Mouse (Mus musculus) left cerebral cortex, postnatal 14 days (tissue): ENCODE measurements around the gene P2ry14. TPM values are rescaled to one million over a fixed set of nuclear protein-coding genes. Genes with fewer than 3 reads are reported as not detected.
"Not testable (repeated sequence)": the region's sequence is repeated elsewhere in the genome, so short reads cannot be mapped to it uniquely, and the experiment has no call there.

Experiments
- DNase-seq, 2 experiments: peaks; one replicate each; pipeline ENCODE4 v3.0.0; 2021 to 2022; ENCODE audit warnings: low spot score in 2 of 2, mixed read lengths in 1 of 2
- intact Hi-C: fragments of 180-260 bp; cut with DNase I; formaldehyde crosslinking; loops from one replicate; pipeline ENCODE4 v1.15.1; 2025
- total RNA-seq, 2 experiments: library from RNA; stranded (reverse); gene quantifications; 2 replicates each; pipeline ENCODE4 v1.2.3; 2021

Gene P2ry14
- total RNA-seq, 2 experiments from 2014 or later, result 1.9 to 2.7 TPM

DNA sequence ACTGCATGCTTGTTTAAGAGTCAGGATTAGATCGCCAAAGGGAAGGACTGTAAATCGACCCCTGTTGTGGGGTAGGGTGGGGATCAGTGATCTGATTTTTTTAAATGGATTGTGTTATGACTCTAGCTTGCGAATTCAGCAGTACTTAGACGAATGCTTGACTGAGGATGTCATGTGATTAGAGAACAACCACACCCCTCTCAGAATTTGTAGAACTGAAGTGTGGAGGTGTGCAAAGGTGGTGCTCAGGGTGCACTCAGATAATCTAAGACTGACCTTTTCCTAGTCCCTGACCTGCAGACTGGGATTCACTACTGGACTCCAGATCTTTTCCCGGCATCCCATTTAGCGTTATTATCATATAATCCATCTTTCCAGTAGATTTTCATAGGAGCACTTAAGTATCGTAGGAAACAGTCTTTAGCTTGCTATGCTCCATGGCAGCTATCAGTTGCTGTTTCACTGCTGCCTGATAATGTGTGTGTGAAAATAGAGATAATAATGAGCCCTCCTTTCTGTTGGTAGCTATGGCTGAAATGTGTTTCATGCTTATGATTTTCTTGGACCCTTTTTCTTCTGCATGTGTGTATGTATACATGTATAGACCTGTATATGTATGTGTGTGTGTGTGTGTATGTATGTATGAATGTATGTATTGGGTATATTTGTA, 31.5 kb downstream of the P2ry14 start:
- intact Hi-C loops, result loop anchor here (5.0 to 10.0 kb wide), 2 partner anchors 50 to 633 kb away; no protein-coding TSS in a partner anchor

DNA sequence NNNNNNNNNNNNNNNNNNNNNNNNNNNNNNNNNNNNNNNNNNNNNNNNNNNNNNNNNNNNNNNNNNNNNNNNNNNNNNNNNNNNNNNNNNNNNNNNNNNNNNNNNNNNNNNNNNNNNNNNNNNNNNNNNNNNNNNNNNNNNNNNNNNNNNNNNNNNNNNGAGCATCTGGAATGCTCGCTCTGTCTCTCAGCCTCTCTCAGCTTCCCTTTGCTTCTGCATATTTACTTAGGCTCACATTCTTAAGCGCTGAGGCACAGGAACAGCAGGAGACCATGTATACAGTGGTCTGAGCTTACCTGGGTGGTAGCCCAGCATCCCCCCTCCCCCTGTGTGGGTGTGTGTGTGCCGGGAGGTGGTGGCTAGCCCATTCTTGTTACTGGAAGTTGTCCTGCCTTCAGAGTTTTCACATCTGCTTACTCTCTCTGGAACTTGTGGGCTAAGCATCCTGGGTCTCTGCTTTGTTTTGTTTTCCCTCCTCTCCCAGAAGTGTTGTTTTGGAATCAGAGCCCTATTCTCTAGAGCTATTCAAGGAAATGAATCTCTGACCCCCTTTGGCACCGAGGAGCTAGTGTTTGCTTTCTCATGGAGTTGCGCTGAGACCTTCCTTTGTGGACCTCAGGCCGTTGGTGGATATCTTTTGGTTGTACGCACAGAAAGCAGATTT, 32.2 kb downstream of the P2ry14 start:
- intact Hi-C loops, result loop anchor here (5.0 to 10.0 kb wide), 2 partner anchors 51 to 634 kb away; no protein-coding TSS in a partner anchor
- peak; percentile 22 to 23 for DNase-seq

More for the DNA sequence above, 31.5 kb downstream of the P2ry14 start:
- no peak for DNase-seq

GRCm38 (mm10) chr3:59113973-59114517, 39.4 kb downstream of the P2ry14 start:
- DNase-seq, result no peak
- intact Hi-C loops, result no loop called here

DNA sequence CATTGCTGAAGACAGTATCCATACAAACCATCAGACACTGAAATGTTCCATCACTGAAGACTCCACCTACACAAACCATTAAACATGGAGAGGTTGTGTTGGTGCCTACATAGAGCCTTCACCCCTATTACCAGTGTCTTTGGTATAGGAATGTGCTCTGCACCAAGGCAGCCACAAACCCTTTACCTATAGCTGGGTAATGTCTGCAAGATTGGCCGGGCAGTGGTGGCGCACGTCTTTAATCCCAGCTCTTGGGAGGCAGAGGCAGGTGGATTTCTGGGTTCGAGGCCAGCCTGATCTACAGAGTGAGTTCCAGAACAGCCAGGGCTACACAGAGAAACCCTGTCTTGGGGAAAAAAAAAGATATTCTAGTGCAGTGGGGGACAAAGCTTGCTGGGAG, 40.1 kb downstream of the P2ry14 start:
- intact Hi-C loops, DNase-seq: not testable (repeated sequence)

DNA sequence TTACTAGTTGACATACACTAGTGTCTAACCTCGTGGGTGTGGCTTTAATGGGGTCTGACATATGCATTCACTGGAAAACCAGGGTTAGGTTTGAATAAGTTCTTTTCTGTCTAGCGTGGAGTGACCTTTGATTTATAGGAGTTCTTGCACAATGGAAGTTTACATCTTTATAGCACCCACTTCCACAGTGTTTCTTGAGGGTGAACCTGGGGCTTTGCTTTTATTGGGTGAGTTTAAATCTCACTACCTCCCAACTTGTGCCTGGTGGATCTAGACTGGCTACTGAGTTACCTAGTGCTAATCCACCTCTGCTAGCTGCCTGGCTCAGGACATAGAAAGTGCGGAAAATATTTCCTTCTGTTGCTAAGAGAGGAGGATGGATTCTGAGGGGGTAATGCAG, 41.5 kb downstream of the P2ry14 start:
- no peak for DNase-seq
- intact Hi-C loops, result no loop called here

GRCm38 (mm10) chr3:59109834-59110233, 43.6 kb downstream of the P2ry14 start:
- DNase-seq, intact Hi-C loops: not testable (repeated sequence)

DNA sequence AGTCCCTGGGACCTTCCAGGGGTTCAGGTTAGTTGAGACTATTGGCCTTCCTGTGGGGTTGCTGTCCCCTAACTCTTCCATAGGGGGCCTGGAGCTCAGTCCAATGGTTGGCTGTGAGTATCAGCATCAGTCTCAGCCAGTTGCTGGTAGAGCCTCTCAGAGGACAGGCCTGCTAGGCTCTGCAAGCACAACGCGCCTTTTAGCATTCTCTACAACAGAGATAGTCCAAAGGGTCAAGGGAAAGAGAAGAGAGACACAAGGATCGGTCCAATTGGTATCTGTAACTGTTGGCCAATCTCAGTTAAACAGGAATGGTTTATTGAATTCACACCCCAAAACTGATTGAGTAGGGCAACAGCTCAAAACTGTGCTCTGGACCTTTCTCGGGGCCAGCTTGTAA, 46.0 kb downstream of the P2ry14 start:
- no peak for DNase-seq
- intact Hi-C loops, result no loop called here

DNA sequence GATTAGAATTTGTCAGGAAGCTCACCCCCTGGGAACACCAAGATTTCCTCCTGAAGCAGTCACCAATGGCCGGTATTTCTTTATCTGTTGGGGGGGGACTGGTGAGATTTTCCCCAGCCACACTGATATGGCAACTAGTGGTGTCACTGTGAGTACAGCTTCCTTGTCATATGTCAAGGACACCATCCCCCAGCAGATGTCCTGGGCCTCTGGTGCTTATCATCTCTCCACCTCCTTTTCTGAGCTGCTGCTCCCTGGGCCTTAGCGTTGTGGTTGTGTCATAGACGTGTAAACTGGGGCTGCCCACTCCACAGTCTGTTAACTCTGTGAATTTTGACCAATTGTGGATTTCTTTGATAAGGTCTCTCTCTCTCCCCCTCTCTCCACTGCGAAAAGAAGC, 49.0 kb downstream of the P2ry14 start:
- intact Hi-C loops, result no loop called here
- DNase-seq, result no peak

- intact Hi-C loops, result no loop called here
Measured at GRCm38 (mm10) chr3:59102146-59102545, 51.3 kb downstream of the P2ry14 start.

DNA sequence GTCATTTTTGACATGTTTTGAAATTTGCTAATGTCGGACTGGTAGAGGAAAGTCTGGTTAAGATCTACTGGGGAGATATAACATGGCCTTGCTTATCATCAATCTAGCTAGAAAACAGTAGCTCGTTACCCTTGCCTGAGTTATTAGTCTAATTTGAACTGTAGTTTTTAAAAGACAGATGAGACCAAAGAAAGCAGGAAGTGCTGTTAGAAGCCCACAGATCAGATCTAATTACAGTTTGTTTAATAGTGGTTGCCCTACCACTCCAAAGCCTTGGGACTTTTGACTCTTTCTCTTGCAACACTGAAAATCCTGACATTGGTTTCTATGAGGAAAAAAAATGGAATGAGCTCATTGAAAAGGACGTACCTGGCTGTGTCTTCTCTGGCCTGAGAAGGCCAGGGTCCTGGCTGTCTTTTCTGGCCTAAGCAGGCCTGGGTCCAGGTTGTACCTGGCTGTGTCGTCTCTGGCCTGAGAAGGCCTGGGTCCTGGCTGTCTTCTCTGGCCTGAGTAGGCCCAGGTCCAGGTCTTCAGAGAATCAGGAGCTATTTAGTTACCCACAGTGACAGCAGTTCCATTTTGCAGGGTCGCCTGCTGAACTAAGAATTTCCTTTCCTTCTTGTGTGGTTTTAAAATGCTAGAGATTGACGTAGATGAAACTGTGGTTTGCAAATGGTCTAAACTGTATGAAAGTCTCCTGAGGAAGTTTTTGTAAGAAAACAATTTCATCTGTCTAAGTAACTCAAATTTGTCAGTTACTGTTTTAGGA, 52.0 kb downstream of the P2ry14 start, which contains the start of gene Gpr171:
Gene Gpr171 (minus strand): TSS at position 604 of the 769 bp plus-strand sequence.
- intact Hi-C loops, result no loop called here

More at GRCm38 (mm10) chr3:59102146-59102545, 51.3 kb downstream of the P2ry14 start:
- DNase-seq, result no peak

DNA sequence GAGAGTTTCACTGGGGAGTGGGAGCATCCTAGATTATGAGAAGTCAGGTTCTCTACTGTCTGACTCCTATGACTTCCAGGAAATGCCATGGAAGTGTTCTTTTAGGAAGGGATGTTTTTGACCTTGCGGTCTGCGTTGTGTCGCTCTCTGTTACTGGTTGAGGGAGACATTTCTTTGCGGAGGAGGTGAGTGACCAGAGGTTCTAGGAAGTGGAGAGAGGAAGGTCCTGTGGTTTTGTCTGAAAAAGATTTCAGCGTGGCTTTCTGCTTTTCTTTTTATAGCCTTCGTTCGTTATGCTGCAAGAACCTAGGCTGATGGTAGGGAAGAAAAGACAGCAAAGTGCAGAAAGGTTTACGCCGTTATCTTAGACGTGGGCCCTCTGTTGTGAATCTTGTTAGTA, 54.9 kb downstream of the P2ry14 start:
- intact Hi-C loops, result no loop called here
- DNase-seq, result no peak

More for the DNA sequence above, 52.0 kb downstream of the P2ry14 start, which contains the start of gene Gpr171:
- no peak for DNase-seq

- intact Hi-C loops, result no loop called here
- no peak for DNase-seq
Measured at GRCm38 (mm10) chr3:59097421-59097820, 56.0 kb downstream of the P2ry14 start.

GRCm38 (mm10) chr3:59092702-59093101, 60.7 kb downstream of the P2ry14 start:
- intact Hi-C loops, result no loop called here
- DNase-seq, result no peak

DNA sequence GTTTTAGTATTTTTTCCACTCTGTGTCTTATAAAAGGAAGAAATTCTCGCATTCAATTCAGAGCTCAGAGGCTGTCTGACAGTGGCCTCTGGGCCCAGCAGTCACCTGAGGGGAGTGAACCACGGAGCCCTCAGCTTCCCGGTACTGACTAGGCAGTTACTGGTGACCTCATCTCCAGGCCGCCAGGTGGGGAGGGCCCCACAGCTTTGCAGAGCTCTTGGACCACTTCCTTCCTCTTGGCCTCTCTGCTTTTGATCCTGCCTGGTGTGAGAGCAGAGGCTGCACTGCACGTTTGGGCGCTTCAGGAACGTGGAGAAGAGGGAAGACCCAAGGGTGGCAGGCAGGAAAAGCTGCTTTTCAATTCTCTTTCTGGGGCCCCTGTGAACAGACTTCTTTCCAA, 72.5 kb downstream of the P2ry14 start:
- intact Hi-C loops, result no loop called here
- no peak for DNase-seq

GRCm38 (mm10) chr3:59080293-59080916, 73.0 kb downstream of the P2ry14 start:
- no peak for DNase-seq
- intact Hi-C loops, result no loop called here

- intact Hi-C loops, result loop anchor here (5.0 kb wide), 1 partner anchor 1033 kb away; no protein-coding TSS in a partner anchor
Measured at GRCm38 (mm10) chr3:59079327-59079726, 74.1 kb downstream of the P2ry14 start.

DNA sequence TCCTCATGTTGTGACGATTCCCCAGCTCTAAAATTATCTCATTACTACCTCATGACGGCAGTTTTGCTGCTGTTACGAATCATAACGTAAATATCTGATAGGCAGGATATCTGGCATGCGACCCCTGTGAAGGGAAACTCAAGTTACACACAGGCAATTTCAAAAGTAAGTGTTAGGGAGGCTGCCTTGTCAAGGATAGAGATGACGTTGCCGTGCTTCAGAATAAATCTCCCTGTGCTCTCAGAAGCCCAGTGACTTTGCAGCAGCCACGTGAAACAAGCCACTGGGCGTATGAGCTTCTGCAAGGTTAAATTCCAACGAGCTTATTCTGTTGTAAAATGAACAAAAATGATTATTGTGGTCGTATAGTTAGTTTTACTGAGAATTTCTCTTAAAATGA, 74.8 kb downstream of the P2ry14 start:
- intact Hi-C loops, result loop anchor here (5.0 kb wide), 1 partner anchor 1034 kb away; no protein-coding TSS in a partner anchor
- DNase-seq, result no peak

More at GRCm38 (mm10) chr3:59079327-59079726, 74.1 kb downstream of the P2ry14 start:
- peak; percentile 45 to 55 for DNase-seq

- peak in 1 of 2 experiments; percentile 30 for DNase-seq
Measured at GRCm38 (mm10) chr3:59077278-59077677, 76.1 kb downstream of the P2ry14 start.

DNA sequence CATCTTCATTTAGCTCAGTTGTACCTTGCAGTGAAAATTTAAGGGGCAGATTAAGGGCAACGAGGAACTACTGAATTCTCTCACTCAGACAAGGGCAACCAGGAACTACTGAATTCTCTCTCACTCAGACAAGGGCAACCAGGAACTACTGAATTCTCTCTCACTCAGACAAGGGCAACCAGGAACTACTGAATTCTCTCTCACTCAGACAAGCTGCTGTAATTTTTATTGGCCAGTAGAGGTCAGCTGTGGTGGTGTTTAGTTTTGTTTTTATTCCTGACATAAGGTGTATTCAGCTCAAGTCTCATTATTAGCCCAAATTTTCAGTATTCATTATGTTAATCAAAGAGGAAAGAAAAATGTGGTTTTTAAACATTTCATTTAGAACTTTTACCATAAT, 84.3 kb downstream of the P2ry14 start:
- intact Hi-C loops, result not testable (repeated sequence)

More at GRCm38 (mm10) chr3:59077278-59077677, 76.1 kb downstream of the P2ry14 start:
- intact Hi-C loops, result loop anchor here (5.0 kb wide), 1 partner anchor 1035 kb away; no protein-coding TSS in a partner anchor

More for the DNA sequence above, 84.3 kb downstream of the P2ry14 start:
- DNase-seq, result not testable (repeated sequence)
